Mouse (Mus musculus) retina, embryonic 14.5 days (tissue): Measurements from ENCODE around the gene Slc22a2.
"Not testable (repeated sequence)": the region's sequence is repeated elsewhere in the genome, so short reads cannot be mapped to it uniquely, and the experiment has no call there.

Experiments
- DNase-seq: peaks from one replicate; pipeline ENCODE4 v3.0.0-alpha.2; 2015; ENCODE audit warnings: low spot score

The Slc22a2 gene

GRCm38 (mm10) chr17:12583991-12584390, at the start of gene Slc22a2:
TSS of gene Slc22a2 (plus strand) at chr17:12584132.
- DNase-seq = no peak

GRCm38 (mm10) chr17:12534353-12535145, 49.4 kb upstream of the Slc22a2 start:
- peak; percentile 85 for DNase-seq

- DNase-seq = no peak
Measured at GRCm38 (mm10) chr17:12562215-12562614, 21.7 kb upstream of the Slc22a2 start.

GRCm38 (mm10) chr17:12564481-12565000, 19.4 kb upstream of the Slc22a2 start:
- not testable (repeated sequence) for DNase-seq

GRCm38 (mm10) chr17:12565443-12565842, 18.5 kb upstream of the Slc22a2 start:
- no peak for DNase-seq

GRCm38 (mm10) chr17:12571316-12571715, 12.6 kb upstream of the Slc22a2 start:
- no peak for DNase-seq

GRCm38 (mm10) chr17:12571924-12572463, 11.9 kb upstream of the Slc22a2 start:
- DNase-seq = no peak

GRCm38 (mm10) chr17:12575391-12575790, 8.5 kb upstream of the Slc22a2 start:
- DNase-seq = no peak

- no peak for DNase-seq
Measured at GRCm38 (mm10) chr17:12577096-12577495, 6.8 kb upstream of the Slc22a2 start.

GRCm38 (mm10) chr17:12585366-12585765, 1.4 kb downstream of the Slc22a2 start:
- DNase-seq = no peak

- DNase-seq = no peak
Measured at GRCm38 (mm10) chr17:12586966-12587365, 3.0 kb downstream of the Slc22a2 start.

- no peak for DNase-seq
Measured at GRCm38 (mm10) chr17:12588801-12589247, 4.9 kb downstream of the Slc22a2 start.

GRCm38 (mm10) chr17:12590911-12591625, 7.1 kb downstream of the Slc22a2 start:
- DNase-seq = no peak

- peak; percentile 31 for DNase-seq
Measured at GRCm38 (mm10) chr17:12595846-12596515, 12.0 kb downstream of the Slc22a2 start.

- no peak for DNase-seq
Measured at GRCm38 (mm10) chr17:12606634-12607033, 22.7 kb downstream of the Slc22a2 start.

GRCm38 (mm10) chr17:12607202-12607601, 23.3 kb downstream of the Slc22a2 start:
- DNase-seq = no peak

GRCm38 (mm10) chr17:12614511-12615385, 30.8 kb downstream of the Slc22a2 start:
- DNase-seq = no peak

- DNase-seq = no peak
Measured at GRCm38 (mm10) chr17:12615429-12615828, 31.5 kb downstream of the Slc22a2 start.

- no peak for DNase-seq
Measured at GRCm38 (mm10) chr17:12619641-12620040, 35.7 kb downstream of the Slc22a2 start.

GRCm38 (mm10) chr17:12627983-12628382, 44.1 kb downstream of the Slc22a2 start:
- DNase-seq = no peak
